Mouse (Mus musculus) forebrain, embryonic 16.5 days (tissue): ENCODE data around the gene Sdr39u1. TPM values are rescaled to one million over a fixed set of nuclear protein-coding genes. Genes with fewer than 3 reads are reported as not detected.

Experiments used
- ATAC-seq: fragments of 200-750 bp; cut with Nextera tagmentation; 2 replicates; pipeline ENCODE4 v1.8.0; 2017; ENCODE audit warnings: mild to moderate bottlenecking, moderate library complexity
- H3K27ac ChIP-seq: fragments of 300-500 bp; sonication (generic); 2 replicates; pipeline ENCODE4 v1.5.1; 2014; ENCODE audit warnings: low read length, control low read depth
- H3K27me3 ChIP-seq: fragments of 300-500 bp; sonication (generic); replicated peaks from 2 replicates; pipeline ENCODE4 v1.6.1; 2014; ENCODE audit warnings: low read length; ENCODE audit not compliant: control insufficient read depth, insufficient read depth
- H3K36me3 ChIP-seq: fragments of 300-500 bp; sonication (generic); 2 replicates; pipeline ENCODE4 v1.6.1; 2014; ENCODE audit not compliant: control insufficient read depth, insufficient read depth
- H3K4me1 ChIP-seq: fragments of 300-500 bp; sonication (generic); replicated peaks from 2 replicates; pipeline ENCODE4 v1.6.1; 2014; ENCODE audit warnings: low read length; ENCODE audit not compliant: control insufficient read depth, insufficient read depth
- H3K4me2 ChIP-seq: fragments of 300-500 bp; sonication (generic); 2 replicates; pipeline ENCODE4 v1.6.1; 2014; ENCODE audit warnings: mild to moderate bottlenecking, low read length, control low read depth
- H3K4me3 ChIP-seq: fragments of 300-500 bp; sonication (generic); replicated peaks from 2 replicates; pipeline ENCODE4 v1.5.1; 2014; ENCODE audit warnings: mild to moderate bottlenecking, low read length, control low read depth
- H3K9ac ChIP-seq: fragments of 300-500 bp; sonication (generic); replicated peaks from 2 replicates; pipeline ENCODE4 v1.6.1; 2014; ENCODE audit warnings: low read depth, low read length, control low read depth
- H3K9me3 ChIP-seq: fragments of 300-500 bp; sonication (generic); 2 replicates; pipeline ENCODE4 v1.6.1; 2016; ENCODE audit warnings: low read length; ENCODE audit not compliant: control insufficient read depth
- WGBS: fragments of 180-500 bp; shearing (Covaris S2); extraction: QIAGEN DNeasy Blood & Tissue Kit; methylation state at CpG from one replicate; pipeline ENCODE4 v1.1.7; 2014; 5-methylcytosine and 5-hydroxymethylcytosine counted together
- polyA plus RNA-seq: library from polyadenylated mRNA; unstranded; fragments of >200 nt; fragmentation: Nextera tagmentation; extraction: Ambion mirVana; gene quantifications from 2 replicates; pipeline ENCODE4 v1.2.1, GENCODE M21; 2015

The Sdr39u1 gene
- polyA plus RNA-seq, 1 experiment from 2014 or later: 128 TPM

- no peaks in the 10 kb centered on the region for H3K27me3 ChIP-seq
- H3K9me3 ChIP-seq: no peaks in the 10 kb centered on the region
- no peak for ATAC-seq
- H3K4me1 ChIP-seq: peaks cover 14% of the 10 kb centered on the region
- 0 out of 2 replicates have a peak overlapping the region, but pooled peaks have one; percentile 8 for H3K9ac ChIP-seq
- H3K27ac ChIP-seq: no peak overlapping the region
- WGBS: 32% methylated on average over 14 of the region's 14 CpGs
- no peak overlapping the region for H3K4me2 ChIP-seq
- no peak overlapping the region for H3K4me3 ChIP-seq
- no peaks in the 10 kb centered on the region for H3K36me3 ChIP-seq
Measured at GRCm38 (mm10) chr14:55877469-55878315, 22.4 kb downstream of the Sdr39u1 start.

GRCm38 (mm10) chr14:55873714-55874683 lies 26.1 kb downstream of the Sdr39u1 start:
- peak; percentile 51 for ATAC-seq
- peaks cover 14% of the 10 kb centered on the region for H3K4me1 ChIP-seq
- H3K27me3 ChIP-seq: no peaks in the 10 kb centered on the region
- peaks cover 18% of the 10 kb centered on the region for H3K36me3 ChIP-seq
- 15% methylated on average over 30 of the region's 30 CpGs for WGBS
- peak overlapping the region; percentile 37 for H3K4me2 ChIP-seq
- H3K9me3 ChIP-seq: no peaks in the 10 kb centered on the region
- H3K4me3 ChIP-seq: peak overlapping the region; percentile 23; the same call in 1 of the 2 replicates
- H3K9ac ChIP-seq: peak overlapping the region; percentile 10
- H3K27ac ChIP-seq: no peak overlapping the region

- Histone ChIP-seq H3K4me2 (peak overlapping the region; percentile 37; the same call in 1 of the 2 replicates), H3K4me1 (peaks cover 14% of the 10 kb centered on the region), H3K9me3 (no peaks in the 10 kb centered on the region), H3K9ac (peak overlapping the region; percentile 10), H3K27me3 (no peaks in the 10 kb centered on the region), H3K27ac (no peak overlapping the region), H3K4me3 (no peak overlapping the region), H3K36me3 (peaks cover 23% of the 10 kb centered on the region)
- 86% methylated on average over 8 of the region's 8 CpGs for WGBS
- peak; percentile 11; the same call in 1 of the 2 replicates for ATAC-seq
Measured at GRCm38 (mm10) chr14:55873242-55873713, 26.8 kb downstream of the Sdr39u1 start.

GRCm38 (mm10) chr14:55872551-55872950 lies 27.5 kb downstream of the Sdr39u1 start:
- Histone ChIP-seq H3K9me3 (no peaks in the 10 kb centered on the region), H3K36me3 (peaks cover 23% of the 10 kb centered on the region), H3K9ac (no peak overlapping the region), H3K4me1 (peaks cover 12% of the 10 kb centered on the region), H3K27me3 (no peaks in the 10 kb centered on the region), H3K27ac (no peak overlapping the region), H3K4me3 (no peak overlapping the region), H3K4me2 (no peak overlapping the region)
- ATAC-seq: no peak
- 91% methylated on average over 17 of the region's 17 CpGs for WGBS

- Histone ChIP-seq H3K4me1 (peaks cover 12% of the 10 kb centered on the region), H3K36me3 (peaks cover 23% of the 10 kb centered on the region), H3K4me2 (no peak overlapping the region), H3K27ac (no peak overlapping the region), H3K27me3 (no peaks in the 10 kb centered on the region), H3K9ac (no peak overlapping the region), H3K4me3 (no peak overlapping the region), H3K9me3 (no peaks in the 10 kb centered on the region)
- ATAC-seq: no peak
- 92% methylated on average over 12 of the region's 12 CpGs for WGBS
Measured at GRCm38 (mm10) chr14:55872039-55872438, 28.1 kb downstream of the Sdr39u1 start.

- H3K4me3 ChIP-seq: no peak overlapping the region
- peaks cover 12% of the 10 kb centered on the region for H3K4me1 ChIP-seq
- 97% methylated on average over 6 of the region's 6 CpGs for WGBS
- H3K27me3 ChIP-seq: no peaks in the 10 kb centered on the region
- no peaks in the 10 kb centered on the region for H3K9me3 ChIP-seq
- H3K4me2 ChIP-seq: no peak overlapping the region
- no peak for ATAC-seq
- no peak overlapping the region for H3K9ac ChIP-seq
- peaks cover 29% of the 10 kb centered on the region for H3K36me3 ChIP-seq
- no peak overlapping the region for H3K27ac ChIP-seq
Measured at GRCm38 (mm10) chr14:55869538-55869937, 30.6 kb downstream of the Sdr39u1 start.

- no peaks in the 10 kb centered on the region for H3K27me3 ChIP-seq
- peaks cover 29% of the 10 kb centered on the region for H3K36me3 ChIP-seq
- H3K4me2 ChIP-seq: no peak overlapping the region
- H3K27ac ChIP-seq: no peak overlapping the region
- no peak for ATAC-seq
- H3K4me1 ChIP-seq: peaks cover 5% of the 10 kb centered on the region
- no peak overlapping the region for H3K9ac ChIP-seq
- WGBS: 92% methylated on average over 14 of the region's 14 CpGs
- no peak overlapping the region for H3K4me3 ChIP-seq
- H3K9me3 ChIP-seq: no peaks in the 10 kb centered on the region
Measured at GRCm38 (mm10) chr14:55868230-55869026, 31.7 kb downstream of the Sdr39u1 start.

GRCm38 (mm10) chr14:55866962-55867361 lies 33.1 kb downstream of the Sdr39u1 start:
- peaks cover 29% of the 10 kb centered on the region for H3K36me3 ChIP-seq
- no peak overlapping the region for H3K9ac ChIP-seq
- no peak overlapping the region for H3K4me2 ChIP-seq
- H3K9me3 ChIP-seq: no peaks in the 10 kb centered on the region
- H3K4me3 ChIP-seq: no peak overlapping the region
- H3K27ac ChIP-seq: no peak overlapping the region
- WGBS: 34% methylated on average over 4 of the region's 4 CpGs
- H3K27me3 ChIP-seq: no peaks in the 10 kb centered on the region
- ATAC-seq: no peak
- H3K4me1 ChIP-seq: peaks cover 2% of the 10 kb centered on the region; the same call in 1 of the 2 replicates
